Mouse (Mus musculus) lung, postnatal 0 days (tissue): ENCODE measurements around the gene Qpctl. TPM values are rescaled to one million over a fixed set of nuclear protein-coding genes. Genes with fewer than 3 reads are reported as not detected.

ENCODE experiments used
- ATAC-seq: fragments of 200-750 bp; cut with Nextera tagmentation; 2 replicates; pipeline ENCODE4 v1.8.0; 2017; ENCODE audit warnings: moderate library complexity
- DNase-seq: peaks from one replicate; pipeline ENCODE4 v3.0.0-alpha.2; 2016; ENCODE audit warnings: low spot score
- H3K27ac ChIP-seq: fragments of 300-500 bp; sonication (generic); 2 replicates; pipeline ENCODE4 v1.5.1; 2014; ENCODE audit warnings: antibody characterized with exemption, mild to moderate bottlenecking, low read length, mixed read lengths
- H3K27me3 ChIP-seq: fragments of 300-500 bp; sonication (generic); replicated peaks from 2 replicates; pipeline ENCODE4 v1.6.1; 2014; ENCODE audit warnings: low read length, mixed read lengths; ENCODE audit not compliant: insufficient read depth
- H3K36me3 ChIP-seq: fragments of 300-500 bp; sonication (generic); 2 replicates; pipeline ENCODE4 v1.6.1; 2014; ENCODE audit warnings: low read length, mixed read lengths; ENCODE audit not compliant: insufficient read depth
- H3K4me1 ChIP-seq: fragments of 300-500 bp; sonication (generic); 2 replicates; pipeline ENCODE4 v1.6.1; 2014; ENCODE audit warnings: antibody characterized with exemption, low read depth, low read length, mixed read lengths; ENCODE audit not compliant: insufficient read depth
- H3K4me2 ChIP-seq: fragments of 300-500 bp; sonication (generic); replicated peaks from 2 replicates; pipeline ENCODE4 v1.6.1; 2014; ENCODE audit warnings: low read depth, mild to moderate bottlenecking, low read length, moderate library complexity, mixed read lengths
- H3K4me3 ChIP-seq: fragments of 300-500 bp; sonication (generic); 2 replicates; pipeline ENCODE4 v1.5.1; 2014; ENCODE audit warnings: low read depth, low read length
- H3K9ac ChIP-seq: fragments of 300-500 bp; sonication (generic); replicated peaks from 2 replicates; pipeline ENCODE4 v1.6.1; 2014; ENCODE audit warnings: low read depth, mild to moderate bottlenecking
- H3K9me3 ChIP-seq: fragments of 300-500 bp; sonication (generic); 2 replicates; pipeline ENCODE4 v1.6.1; 2016; ENCODE audit warnings: low read length, mixed read lengths
- CTCF ChIP-seq: IDR thresholded peaks from 2 replicates; pipeline ENCODE4 v1.5.1; 2016; ENCODE audit warnings: antibody characterized with exemption, mild to moderate bottlenecking
- EP300 ChIP-seq: IDR thresholded peaks from 2 replicates; pipeline ENCODE4 v1.6.1; 2016; ENCODE audit warnings: antibody characterized with exemption, mild to moderate bottlenecking, control low read depth
- WGBS: fragments of 180-500 bp; shearing (Covaris S2); extraction: QIAGEN DNeasy Blood & Tissue Kit; methylation state at CpG from one replicate; pipeline ENCODE4 v1.1.7; 2014; 5-methylcytosine and 5-hydroxymethylcytosine counted together
- microRNA counts: library from miRNA; unstranded; fragments of <30 nt; microRNA quantifications from one replicate; lab custom pipeline; 2015
- microRNA-seq: library from miRNA; unstranded; fragments of <30 nt; microRNA quantifications from one replicate; pipeline ENCODE4, GENCODE M21; 2016
- polyA plus RNA-seq: library from polyadenylated mRNA; unstranded; fragments of >200 nt; fragmentation: Nextera tagmentation; extraction: Ambion mirVana; gene quantifications from 2 replicates; pipeline ENCODE4 v1.2.1, GENCODE M21; 2015

Gene Qpctl
- polyA plus RNA-seq, 1 experiment from 2014 or later = 14.1 TPM

DNA sequence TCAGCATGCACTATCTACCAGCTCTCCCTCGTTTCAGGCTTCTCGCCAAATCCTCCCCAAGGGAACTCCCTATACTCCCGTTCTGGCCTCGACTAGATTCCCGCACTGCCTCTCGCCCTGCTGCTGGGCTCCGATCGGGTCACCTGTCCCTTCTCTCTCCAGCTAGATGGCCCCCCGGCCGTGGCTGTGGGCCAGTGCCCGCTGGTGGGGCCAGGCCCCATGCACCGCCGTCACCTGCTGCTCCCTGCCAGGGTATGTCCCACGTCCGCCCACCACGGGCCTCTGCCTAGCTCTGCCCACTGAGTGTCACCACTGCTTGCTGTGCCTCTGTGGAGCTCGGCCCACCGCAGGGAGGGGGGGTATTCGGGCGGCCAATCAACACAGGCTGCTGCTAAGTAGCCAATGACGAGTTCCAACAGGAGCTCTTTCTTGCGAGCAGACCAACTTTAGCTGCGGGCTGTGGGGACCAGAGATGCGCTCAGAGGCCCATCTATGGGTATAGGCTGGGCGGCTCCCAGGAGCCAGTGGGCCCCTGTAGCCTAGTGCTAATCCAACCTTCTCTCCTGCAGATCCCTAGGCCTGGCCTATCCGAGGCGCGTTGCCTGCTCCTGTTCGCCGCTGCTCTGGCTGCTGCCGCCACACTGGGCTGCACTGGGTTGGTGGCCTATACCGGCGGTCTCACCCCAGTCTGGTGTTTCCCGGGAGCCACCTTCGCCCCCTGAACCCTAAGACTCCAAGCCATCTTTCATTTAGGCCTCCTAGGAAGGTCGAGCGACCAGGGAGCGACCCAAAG is 56.5 kb downstream of the Qpctl start:
- Histone ChIP-seq H3K27me3 (no peaks in the 10 kb centered on the region), H3K27ac (peak overlapping the region; percentile 26; the same call in 1 of the 2 replicates), H3K36me3 (no peaks in the 10 kb centered on the region), H3K4me1 (peaks cover 14% of the 10 kb centered on the region), H3K9ac (no peak overlapping the region), H3K9me3 (no peaks in the 10 kb centered on the region), H3K4me3 (peak overlapping the region; percentile 69; the same call in 1 of the 2 replicates), H3K4me2 (peak overlapping the region; percentile 93)
- DNase-seq (peak; percentile 55), ATAC-seq (peak; percentile 23)
- no peak for TF ChIP-seq CTCF
- TF ChIP-seq EP300 = no peak
- WGBS = 12% methylated on average over 37 of the region's 38 CpGs

DNA sequence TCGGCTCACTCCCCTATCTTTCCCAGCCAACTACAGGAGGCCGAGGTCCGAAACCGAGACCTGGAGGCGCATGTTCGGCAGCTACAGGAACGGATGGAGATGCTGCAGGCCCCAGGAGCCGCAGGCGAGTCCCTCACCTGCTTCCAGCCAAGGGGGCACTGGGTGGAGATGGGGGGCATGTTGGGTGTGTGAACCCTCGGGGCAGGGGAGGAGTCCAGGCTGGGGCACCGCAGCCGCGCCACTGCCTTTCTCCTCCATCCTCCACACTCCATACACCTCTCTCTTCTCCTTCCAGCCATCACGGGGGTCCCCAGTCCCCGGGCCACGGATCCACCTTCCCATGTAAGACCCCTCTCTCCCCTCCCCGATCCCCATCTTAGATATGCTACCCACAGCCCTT is 57.2 kb downstream of the Qpctl start:
- no peak for TF ChIP-seq CTCF
- no peak for TF ChIP-seq EP300
- no peak for DNase-seq
- Histone ChIP-seq H3K9me3 (no peaks in the 10 kb centered on the region), H3K4me3 (no peak overlapping the region), H3K4me2 (no peak overlapping the region), H3K27ac (no peak overlapping the region), H3K9ac (no peak overlapping the region), H3K36me3 (no peaks in the 10 kb centered on the region), H3K27me3 (no peaks in the 10 kb centered on the region), H3K4me1 (peaks cover 14% of the 10 kb centered on the region)
- WGBS = 66% methylated on average over 16 of the region's 17 CpGs
- no peak for ATAC-seq

MicroRNAs encoded within 50 kb of the gene (microRNA counts, 519-probe panel; counts per million panel counts)
- microRNA mmu-miR-330 (lab: Ali Mortazavi, UCI) = not detected

Small RNA genes within 50 kb of the gene (microRNA-seq; reads per million reads assigned to microRNA genes)
- 160 reads per million, percentile 53 among the genes with 10 or more reads in this experiment for gene Mir330

Other genes with a start within 250 kb of the Qpctl start
- 17.6 and 19.0 TPM in 2 replicates for gene Ccdc61, start 238.9 kb downstream of the Qpctl start, polyA plus RNA-seq
- 1.1 and 1.2 TPM in 2 replicates for gene Nova2, start 223.4 kb downstream of the Qpctl start, polyA plus RNA-seq
- gene Nanos2, start 161.9 kb downstream of the Qpctl start, polyA plus RNA-seq = not detected in 2 replicates
- 2.3 and 2.6 TPM in 2 replicates for gene Mypop, start 158.0 kb downstream of the Qpctl start, polyA plus RNA-seq
- gene Irf2bp1, start 145.2 kb downstream of the Qpctl start, polyA plus RNA-seq = 11.7 and 12.2 TPM in 2 replicates
- gene Foxa3, start 125.8 kb downstream of the Qpctl start, polyA plus RNA-seq = 0.49 and 0.70 TPM in 2 replicates
- gene Sympk, start 124.9 kb downstream of the Qpctl start, polyA plus RNA-seq = 10.4 and 11.8 TPM in 2 replicates
- not detected in 2 replicates for gene Rsph6a, start 94.6 kb downstream of the Qpctl start, polyA plus RNA-seq
- gene Dmwd, start 73.1 kb downstream of the Qpctl start, polyA plus RNA-seq = 9.7 and 12.0 TPM in 2 replicates
- gene Dmpk, start 65.4 kb downstream of the Qpctl start, polyA plus RNA-seq = 11.5 and 14.7 TPM in 2 replicates
- gene Six5, start 54.7 kb downstream of the Qpctl start, polyA plus RNA-seq = 4.2 and 4.7 TPM in 2 replicates
- gene Gm4969, start 30.9 kb downstream of the Qpctl start, polyA plus RNA-seq = 0.20 and 0.23 TPM in 2 replicates
- 9.9 and 10.1 TPM in 2 replicates for gene Fbxo46, start 29.4 kb downstream of the Qpctl start, polyA plus RNA-seq
- gene Snrpd2, start 431 bp upstream of the Qpctl start, polyA plus RNA-seq = 63.2 and 65.2 TPM in 2 replicates
- gene Gipr, start 16.8 kb upstream of the Qpctl start, polyA plus RNA-seq = 0.80 and 1.0 TPM in 2 replicates
- gene Eml2, start 27.1 kb upstream of the Qpctl start, polyA plus RNA-seq = 17.9 and 21.7 TPM in 2 replicates
- gene Gpr4, start 63.2 kb upstream of the Qpctl start, polyA plus RNA-seq = 2.7 and 3.1 TPM in 2 replicates
- gene Opa3, start 79.0 kb upstream of the Qpctl start, polyA plus RNA-seq = 18.8 and 19.0 TPM in 2 replicates
- gene Vasp, start 122.5 kb upstream of the Qpctl start, polyA plus RNA-seq = 109 and 121 TPM in 2 replicates
- not detected in 2 replicates for gene Ppm1n, start 130.8 kb upstream of the Qpctl start, polyA plus RNA-seq
- gene Rtn2, start 133.3 kb upstream of the Qpctl start, polyA plus RNA-seq = 23.8 and 26.6 TPM in 2 replicates
- gene Fosb, start 160.8 kb upstream of the Qpctl start, polyA plus RNA-seq = 0.17 and 0.44 TPM in 2 replicates
- 51.0 and 57.8 TPM in 2 replicates for gene Ercc1, start 195.5 kb upstream of the Qpctl start, polyA plus RNA-seq
- 6.5 and 7.6 TPM in 2 replicates for gene Cd3eap, start 210.2 kb upstream of the Qpctl start, polyA plus RNA-seq
- gene Ppp1r13l, start 210.5 kb upstream of the Qpctl start, polyA plus RNA-seq = 4.1 and 4.2 TPM in 2 replicates
- 8.9 and 9.4 TPM in 2 replicates for gene Ercc2, start 232.7 kb upstream of the Qpctl start, polyA plus RNA-seq